Mouse (Mus musculus): ENCODE measurements around the gene Lekr1.

GRCm38 (mm10) chr3:65829230-65829629 is 163.2 kb downstream of the Lekr1 start:
- TF ChIP-seq POLR2A (IDR thresholded peaks at IDR 0.05; ENCODE audit: insufficient read depth, low read depth, low read length): no peak
- TF ChIP-seq CTCF (IDR thresholded peaks at IDR 0.05; ENCODE audit: insufficient read depth, low read depth, low read length): no peak

Measured in olfactory bulb, adult 2 months (tissue).